Mouse (Mus musculus) forebrain, embryonic 12.5 days (tissue): ENCODE measurements around the gene Mtmr3. TPM values are rescaled to one million over a fixed set of nuclear protein-coding genes. Genes with fewer than 3 reads are reported as not detected.
"Not testable (repeated sequence)": the region's sequence is repeated elsewhere in the genome, so short reads cannot be mapped to it uniquely, and the experiment has no call there.

ENCODE experiments used
- ATAC-seq: fragments of 200-750 bp; cut with Nextera tagmentation; 2 replicates; pipeline ENCODE4 v1.8.0; 2017; ENCODE audit warnings: moderate TSS enrichment; ENCODE audit not compliant: low FRiP score
- H3K27ac ChIP-seq: fragments of 300-500 bp; sonication (generic); 2 replicates; pipeline ENCODE4 v1.5.1; 2016; ENCODE audit warnings: mild to moderate bottlenecking
- H3K27me3 ChIP-seq: fragments of 300-500 bp; sonication (generic); 2 replicates; pipeline ENCODE4 v1.6.1; 2016; ENCODE audit warnings: mild to moderate bottlenecking
- H3K36me3 ChIP-seq: fragments of 300-500 bp; sonication (generic); replicated peaks from 2 replicates; pipeline ENCODE4 v1.6.1; 2016; ENCODE audit warnings: mild to moderate bottlenecking
- H3K4me1 ChIP-seq: fragments of 300-500 bp; sonication (generic); 2 replicates; pipeline ENCODE4 v1.6.1; 2016
- H3K4me2 ChIP-seq: fragments of 300-500 bp; sonication (generic); 2 replicates; pipeline ENCODE4 v1.6.1; 2016; ENCODE audit warnings: mild to moderate bottlenecking, moderate library complexity
- H3K4me3 ChIP-seq: fragments of 300-500 bp; sonication (generic); replicated peaks from 2 replicates; pipeline ENCODE4 v1.5.1; 2016; ENCODE audit warnings: mild to moderate bottlenecking
- H3K9ac ChIP-seq: fragments of 300-500 bp; sonication (generic); 2 replicates; pipeline ENCODE4 v1.6.1; 2016; ENCODE audit warnings: mild to moderate bottlenecking
- H3K9me3 ChIP-seq: fragments of 300-500 bp; sonication (generic); 2 replicates; pipeline ENCODE4 v1.6.1; 2016
- WGBS: fragments of 180-500 bp; shearing (Covaris S2); methylation state at CpG from one replicate; pipeline ENCODE4 v1.1.7; 2016; 5-methylcytosine and 5-hydroxymethylcytosine counted together
- polyA plus RNA-seq: library from polyadenylated mRNA; unstranded; fragments of >200 nt; fragmentation: Nextera tagmentation; extraction: Ambion mirVana; gene quantifications from 2 replicates; pipeline ENCODE4 v1.2.1, GENCODE M21; 2016

The Mtmr3 gene
- polyA plus RNA-seq, 1 experiment from 2014 or later: 46.5 TPM

DNA sequence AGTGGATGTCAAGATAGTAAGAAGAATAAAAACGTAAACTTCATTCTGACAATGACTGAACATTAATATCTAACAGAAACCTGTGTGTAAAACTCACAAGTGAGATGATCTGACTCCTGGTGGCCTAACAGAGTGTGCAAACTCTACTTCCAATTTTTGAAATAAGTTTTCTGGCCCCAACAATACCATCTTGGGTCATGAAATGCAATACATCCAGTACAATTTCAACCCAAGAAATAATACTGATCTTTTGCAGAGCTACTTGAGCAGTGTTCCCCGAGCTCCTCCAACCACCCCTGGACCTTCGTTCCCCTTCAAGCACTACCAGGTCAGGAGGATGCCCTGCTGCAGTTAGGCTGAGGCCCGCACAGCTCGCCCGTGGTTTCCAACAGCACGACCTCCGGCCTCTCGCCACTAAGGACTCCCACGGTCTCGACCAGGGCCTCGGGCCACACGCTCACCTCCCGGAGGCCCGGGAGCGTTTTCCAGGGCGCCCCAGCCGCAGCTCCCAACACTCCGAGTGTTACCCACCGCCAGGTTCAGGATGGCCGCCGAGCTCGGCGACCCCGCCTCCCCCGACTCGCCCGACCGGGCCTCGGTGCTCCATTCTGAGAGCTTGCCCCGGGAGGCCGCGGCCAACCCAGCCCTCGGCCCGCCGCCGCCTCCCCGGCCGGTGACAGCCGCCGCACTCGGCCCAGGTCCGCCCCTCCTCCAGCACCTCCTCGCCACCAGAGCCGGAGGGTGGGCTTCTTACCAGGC lies 635 bp downstream of the Mtmr3 start:
- Histone ChIP-seq H3K27me3 (no peaks in the 10 kb centered on the region), H3K9ac (peak overlapping the region; percentile 98), H3K4me1 (peaks cover 13% of the 10 kb centered on the region), H3K9me3 (no peaks in the 10 kb centered on the region), H3K36me3 (0 out of 2 replicates have a peak, but pooled peaks cover 3% of the 10 kb centered on the region), H3K4me3 (peak overlapping the region; percentile 96), H3K27ac (peak overlapping the region; percentile 95), H3K4me2 (peak overlapping the region; percentile 61)
- ATAC-seq: peak; percentile 92
- WGBS: 1% methylated on average over 44 of the region's 45 CpGs

- Histone ChIP-seq H3K27me3 (no peaks in the 10 kb centered on the region), H3K9ac (peak overlapping the region; percentile 98; the same call in 1 of the 2 replicates), H3K9me3 (no peaks in the 10 kb centered on the region), H3K4me1 (peaks cover 13% of the 10 kb centered on the region), H3K4me2 (peak overlapping the region; percentile 61), H3K27ac (no peak overlapping the region), H3K4me3 (peak overlapping the region; percentile 96), H3K36me3 (0 out of 2 replicates have a peak, but pooled peaks cover 3% of the 10 kb centered on the region)
- 38% methylated on average over 5 of the region's 5 CpGs for WGBS
- no peak for ATAC-seq
Measured at GRCm38 (mm10) chr11:4593491-4593848, 1.2 kb downstream of the Mtmr3 start.

DNA sequence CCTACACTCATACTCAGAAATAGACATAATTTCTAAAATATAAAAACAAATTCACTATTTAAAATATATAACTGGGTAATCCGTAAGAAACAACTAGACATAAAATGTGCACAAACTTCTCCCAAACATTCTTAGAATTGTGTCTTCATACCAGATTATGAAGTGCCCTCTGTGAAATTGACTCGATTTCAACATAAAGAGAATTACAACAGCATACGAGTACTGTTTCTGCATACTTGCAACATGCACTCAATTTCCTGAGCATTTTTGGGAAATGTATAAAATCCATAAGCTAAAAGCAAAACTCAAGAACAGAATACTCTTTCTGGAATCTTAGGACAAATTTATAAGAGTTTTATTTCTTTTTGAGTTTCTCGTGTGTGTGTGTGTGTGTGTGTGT lies 2.9 kb downstream of the Mtmr3 start:
- Histone ChIP-seq H3K4me1 (peaks cover 13% of the 10 kb centered on the region), H3K27me3 (no peaks in the 10 kb centered on the region), H3K4me3 (no peak overlapping the region), H3K4me2 (no peak overlapping the region), H3K36me3 (0 out of 2 replicates have a peak, but pooled peaks cover 3% of the 10 kb centered on the region), H3K9ac (no peak overlapping the region), H3K27ac (no peak overlapping the region), H3K9me3 (no peaks in the 10 kb centered on the region)
- ATAC-seq: no peak
- 90% methylated on average over 4 of the region's 4 CpGs for WGBS

GRCm38 (mm10) chr11:4578682-4579081 lies 16.0 kb downstream of the Mtmr3 start:
- no peak for ATAC-seq
- Histone ChIP-seq H3K9ac (no peak overlapping the region), H3K36me3 (no peaks in the 10 kb centered on the region), H3K4me2 (no peak overlapping the region), H3K27ac (no peak overlapping the region), H3K4me3 (no peak overlapping the region), H3K4me1 (peaks cover 3% of the 10 kb centered on the region; the same call in 1 of the 2 replicates), H3K27me3 (no peaks in the 10 kb centered on the region), H3K9me3 (no peaks in the 10 kb centered on the region)
- WGBS: 89% methylated on average over 2 of the region's 2 CpGs

- 93% methylated on average over 2 of the region's 2 CpGs for WGBS
- no peaks in the 10 kb centered on the region for H3K27me3 ChIP-seq
- no peak for ATAC-seq
- no peaks in the 10 kb centered on the region for H3K9me3 ChIP-seq
- no peak overlapping the region for H3K4me2 ChIP-seq
- no peak overlapping the region for H3K27ac ChIP-seq
- H3K9ac ChIP-seq: no peak overlapping the region
- H3K4me3 ChIP-seq: no peak overlapping the region
- no peaks in the 10 kb centered on the region for H3K36me3 ChIP-seq
- H3K4me1 ChIP-seq: peaks cover 3% of the 10 kb centered on the region; the same call in 1 of the 2 replicates
Measured at GRCm38 (mm10) chr11:4577079-4577478, 17.6 kb downstream of the Mtmr3 start.

DNA sequence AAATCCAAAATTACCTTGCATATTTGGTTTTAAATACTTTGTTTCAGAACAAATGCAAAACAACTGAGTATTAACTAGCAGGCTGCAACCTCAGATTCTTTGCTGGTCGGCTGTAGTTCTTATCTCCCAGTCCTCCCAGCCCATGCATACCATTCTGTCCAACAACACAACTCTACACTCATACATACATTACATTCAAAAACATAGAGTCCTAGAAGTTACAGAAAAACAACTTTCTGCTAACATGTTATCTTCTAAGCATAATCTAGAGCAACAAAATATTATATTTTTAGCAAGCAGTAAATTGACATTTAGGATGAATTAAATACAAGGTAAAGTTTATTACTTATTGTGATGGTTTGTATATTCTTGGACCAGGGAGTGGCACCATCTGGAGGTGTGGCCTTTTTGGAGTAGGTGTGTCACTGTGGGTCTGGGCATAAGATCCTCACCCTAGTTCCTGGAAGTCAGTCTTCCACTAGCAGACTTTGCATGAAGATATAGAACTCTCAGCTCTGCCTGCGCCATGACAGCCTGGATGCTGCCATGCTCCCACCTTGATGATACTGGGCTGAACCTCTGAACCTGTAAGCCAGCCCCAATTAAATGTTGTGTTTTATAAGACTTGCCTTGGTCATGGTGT lies 18.5 kb downstream of the Mtmr3 start:
- H3K9me3 ChIP-seq, H3K9ac ChIP-seq, H3K4me1 ChIP-seq, H3K4me2 ChIP-seq, ATAC-seq, H3K27ac ChIP-seq, H3K36me3 ChIP-seq, H3K4me3 ChIP-seq, H3K27me3 ChIP-seq: not testable (repeated sequence)
- 92% methylated on average over 2 of the region's 2 CpGs for WGBS

- WGBS: 80% methylated on average over 4 of the region's 4 CpGs
- ATAC-seq: no peak
- no peak overlapping the region for H3K4me2 ChIP-seq
- H3K9me3 ChIP-seq: no peaks in the 10 kb centered on the region
- H3K4me1 ChIP-seq: peaks cover 3% of the 10 kb centered on the region; the same call in 1 of the 2 replicates
- H3K27me3 ChIP-seq: no peaks in the 10 kb centered on the region
- no peak overlapping the region for H3K9ac ChIP-seq
- no peaks in the 10 kb centered on the region for H3K36me3 ChIP-seq
- no peak overlapping the region for H3K27ac ChIP-seq
- H3K4me3 ChIP-seq: no peak overlapping the region
Measured at GRCm38 (mm10) chr11:4571491-4571901, 23.2 kb downstream of the Mtmr3 start.

GRCm38 (mm10) chr11:4566333-4566732 lies 28.3 kb downstream of the Mtmr3 start:
- no peaks in the 10 kb centered on the region for H3K4me1 ChIP-seq
- H3K27ac ChIP-seq: no peak overlapping the region
- WGBS: 91% methylated on average over 6 of the region's 6 CpGs
- no peak overlapping the region for H3K9ac ChIP-seq
- no peaks in the 10 kb centered on the region for H3K9me3 ChIP-seq
- H3K36me3 ChIP-seq: no peaks in the 10 kb centered on the region
- H3K4me2 ChIP-seq: no peak overlapping the region
- H3K4me3 ChIP-seq: no peak overlapping the region
- H3K27me3 ChIP-seq: no peaks in the 10 kb centered on the region
- no peak for ATAC-seq

DNA sequence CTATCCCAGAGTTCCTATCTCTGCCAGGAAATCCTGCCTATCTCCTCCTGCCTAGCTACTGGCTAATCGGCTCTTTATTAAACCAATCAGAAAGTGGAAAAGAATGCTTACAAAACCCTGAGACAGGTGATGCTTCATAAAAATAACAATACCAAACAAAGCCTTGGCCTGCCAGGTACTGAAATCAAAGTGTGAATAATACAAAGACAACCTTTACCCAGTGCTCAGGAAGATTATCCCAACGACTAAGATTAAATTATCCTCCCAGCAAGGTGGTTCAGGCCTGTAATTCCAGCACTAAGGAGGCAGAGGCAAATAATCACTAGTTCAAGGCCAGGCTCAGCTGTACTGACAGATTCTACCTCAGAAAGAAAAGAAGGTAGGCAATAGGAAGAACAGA lies 29.1 kb downstream of the Mtmr3 start:
- WGBS: 85% methylated on average over 2 of the region's 2 CpGs
- no peaks in the 10 kb centered on the region for H3K9me3 ChIP-seq
- no peak overlapping the region for H3K4me2 ChIP-seq
- no peak overlapping the region for H3K9ac ChIP-seq
- no peaks in the 10 kb centered on the region for H3K36me3 ChIP-seq
- no peak for ATAC-seq
- no peaks in the 10 kb centered on the region for H3K27me3 ChIP-seq
- no peak overlapping the region for H3K4me3 ChIP-seq
- no peak overlapping the region for H3K27ac ChIP-seq
- H3K4me1 ChIP-seq: no peaks in the 10 kb centered on the region

GRCm38 (mm10) chr11:4553274-4554063 lies 41.2 kb downstream of the Mtmr3 start:
- H3K9ac ChIP-seq: no peak overlapping the region
- whole genome bisulfite sequencing: 92% methylated on average over 2 of the region's 2 CpGs
- H3K4me3 ChIP-seq: no peak overlapping the region
- ATAC-seq: no peak
- no peaks in the 10 kb centered on the region for H3K4me1 ChIP-seq
- H3K27ac ChIP-seq: no peak overlapping the region
- no peak overlapping the region for H3K4me2 ChIP-seq
- H3K9me3 ChIP-seq: no peaks in the 10 kb centered on the region
- no peaks in the 10 kb centered on the region for H3K27me3 ChIP-seq
- H3K36me3 ChIP-seq: no peaks in the 10 kb centered on the region

GRCm38 (mm10) chr11:4547569-4547968 lies 47.1 kb downstream of the Mtmr3 start:
- Histone ChIP-seq H3K4me1 (no peaks in the 10 kb centered on the region), H3K27me3 (no peaks in the 10 kb centered on the region), H3K27ac (no peak overlapping the region), H3K9me3 (no peaks in the 10 kb centered on the region), H3K36me3 (no peaks in the 10 kb centered on the region), H3K9ac (no peak overlapping the region), H3K4me3 (no peak overlapping the region), H3K4me2 (no peak overlapping the region)
- no peak for ATAC-seq
- 93% methylated on average over 4 of the region's 4 CpGs for WGBS

DNA sequence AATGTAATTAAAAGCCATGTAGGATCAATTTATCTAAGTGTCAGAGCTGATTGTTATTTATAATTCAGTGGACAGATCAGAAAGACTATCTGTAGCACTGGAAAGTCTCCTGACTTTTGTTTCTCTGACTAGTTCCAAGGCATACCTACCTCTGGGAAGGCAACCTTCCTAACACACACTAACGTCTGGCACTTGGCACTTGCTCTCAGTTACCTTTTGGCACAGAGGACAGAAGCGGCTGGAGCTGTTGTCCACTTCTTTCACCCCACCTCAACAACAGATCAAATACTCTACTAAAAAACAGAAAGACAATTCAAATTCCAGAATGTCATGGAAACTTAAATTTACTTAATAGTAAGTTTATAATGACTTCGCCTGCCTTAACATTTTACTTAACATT lies 48.7 kb downstream of the Mtmr3 start:
- Histone ChIP-seq H3K9me3 (no peaks in the 10 kb centered on the region), H3K27me3 (no peaks in the 10 kb centered on the region), H3K4me2 (no peak overlapping the region), H3K4me1 (no peaks in the 10 kb centered on the region), H3K9ac (no peak overlapping the region), H3K4me3 (no peak overlapping the region), H3K36me3 (no peaks in the 10 kb centered on the region), H3K27ac (no peak overlapping the region)
- WGBS: 82% methylated on average over 3 of the region's 3 CpGs
- no peak for ATAC-seq
